Mouse (Mus musculus) forebrain, embryonic 16.5 days (tissue): ENCODE results near the gene Msh3. TPM values are rescaled to one million over a fixed set of nuclear protein-coding genes. Genes with fewer than 3 reads are reported as not detected.

Experiments used
- ATAC-seq: fragments of 200-750 bp; cut with Nextera tagmentation; 2 replicates; pipeline ENCODE4 v1.8.0; 2017; ENCODE audit warnings: mild to moderate bottlenecking, moderate library complexity
- H3K27ac ChIP-seq: fragments of 300-500 bp; sonication (generic); 2 replicates; pipeline ENCODE4 v1.5.1; 2014; ENCODE audit warnings: low read length, control low read depth
- H3K27me3 ChIP-seq: fragments of 300-500 bp; sonication (generic); replicated peaks from 2 replicates; pipeline ENCODE4 v1.6.1; 2014; ENCODE audit warnings: low read length; ENCODE audit not compliant: control insufficient read depth, insufficient read depth
- H3K36me3 ChIP-seq: fragments of 300-500 bp; sonication (generic); 2 replicates; pipeline ENCODE4 v1.6.1; 2014; ENCODE audit not compliant: control insufficient read depth, insufficient read depth
- H3K4me1 ChIP-seq: fragments of 300-500 bp; sonication (generic); replicated peaks from 2 replicates; pipeline ENCODE4 v1.6.1; 2014; ENCODE audit warnings: low read length; ENCODE audit not compliant: control insufficient read depth, insufficient read depth
- H3K4me2 ChIP-seq: fragments of 300-500 bp; sonication (generic); 2 replicates; pipeline ENCODE4 v1.6.1; 2014; ENCODE audit warnings: mild to moderate bottlenecking, low read length, control low read depth
- H3K4me3 ChIP-seq: fragments of 300-500 bp; sonication (generic); replicated peaks from 2 replicates; pipeline ENCODE4 v1.5.1; 2014; ENCODE audit warnings: mild to moderate bottlenecking, low read length, control low read depth
- H3K9ac ChIP-seq: fragments of 300-500 bp; sonication (generic); replicated peaks from 2 replicates; pipeline ENCODE4 v1.6.1; 2014; ENCODE audit warnings: low read depth, low read length, control low read depth
- H3K9me3 ChIP-seq: fragments of 300-500 bp; sonication (generic); 2 replicates; pipeline ENCODE4 v1.6.1; 2016; ENCODE audit warnings: low read length; ENCODE audit not compliant: control insufficient read depth
- WGBS: fragments of 180-500 bp; shearing (Covaris S2); extraction: QIAGEN DNeasy Blood & Tissue Kit; methylation state at CpG from one replicate; pipeline ENCODE4 v1.1.7; 2014; 5-methylcytosine and 5-hydroxymethylcytosine counted together
- polyA plus RNA-seq: library from polyadenylated mRNA; unstranded; fragments of >200 nt; fragmentation: Nextera tagmentation; extraction: Ambion mirVana; gene quantifications from 2 replicates; pipeline ENCODE4 v1.2.1, GENCODE M21; 2015

The Msh3 gene
- polyA plus RNA-seq, 1 experiment from 2014 or later, result 30.4 TPM

DNA sequence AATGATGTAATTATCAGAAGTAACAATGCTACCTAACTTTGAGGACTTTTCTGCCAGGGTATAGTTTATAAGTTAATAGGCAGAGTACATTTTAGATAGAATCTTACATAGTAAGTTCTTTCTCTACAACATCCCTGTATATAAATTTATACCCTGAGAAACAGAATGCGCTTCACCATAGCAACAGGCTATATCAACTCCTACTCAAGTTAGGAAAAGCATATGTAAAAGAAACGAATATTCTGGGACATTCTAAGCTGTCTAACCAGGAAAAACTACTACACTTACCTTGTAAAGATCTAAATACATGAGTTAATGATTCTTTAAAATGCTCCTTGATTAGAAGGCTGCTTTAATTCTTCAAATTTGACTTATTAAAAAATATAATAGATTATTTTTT lies 107.2 kb downstream of the Msh3 start:
- 94% methylated on average over 2 of the region's 2 CpGs for WGBS
- H3K27me3 ChIP-seq, result no peaks in the 10 kb centered on the region
- H3K4me2 ChIP-seq, result no peak overlapping the region
- H3K9me3 ChIP-seq, result no peaks in the 10 kb centered on the region
- H3K36me3 ChIP-seq, result no peaks in the 10 kb centered on the region; the same call in 1 of the 2 replicates
- no peaks in the 10 kb centered on the region for H3K4me1 ChIP-seq
- no peak overlapping the region for H3K9ac ChIP-seq
- no peak overlapping the region for H3K4me3 ChIP-seq
- no peak for ATAC-seq
- H3K27ac ChIP-seq, result no peak overlapping the region

- WGBS, result 90% methylated on average over 5 of the region's 5 CpGs
- H3K9ac ChIP-seq, result no peak overlapping the region
- H3K27me3 ChIP-seq, result no peaks in the 10 kb centered on the region
- no peak for ATAC-seq
- no peak overlapping the region for H3K27ac ChIP-seq
- H3K4me3 ChIP-seq, result no peak overlapping the region
- no peaks in the 10 kb centered on the region for H3K9me3 ChIP-seq
- no peak overlapping the region for H3K4me2 ChIP-seq
- H3K4me1 ChIP-seq, result no peaks in the 10 kb centered on the region
- H3K36me3 ChIP-seq, result no peaks in the 10 kb centered on the region; the same call in 1 of the 2 replicates
Measured at GRCm38 (mm10) chr13:92246966-92247365, 107.8 kb downstream of the Msh3 start.

DNA sequence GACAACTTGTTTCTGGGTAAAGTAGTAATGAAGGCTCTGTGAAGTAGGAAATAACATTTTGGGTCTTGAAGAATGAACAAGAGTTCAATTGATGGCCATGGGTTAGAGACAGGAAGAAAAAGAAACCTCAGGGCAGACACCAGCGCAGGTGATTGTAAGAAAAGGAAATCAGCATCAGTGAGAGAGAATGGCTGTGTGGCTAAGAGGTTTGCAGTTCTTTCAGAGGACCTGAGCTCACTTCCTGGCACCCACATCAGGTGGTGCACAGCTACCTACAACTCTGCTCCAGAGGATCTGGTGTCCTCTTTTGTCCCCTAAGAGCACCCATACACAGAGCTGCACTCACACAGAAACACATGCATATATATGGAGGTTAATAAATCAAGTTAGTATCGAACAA lies 110.1 kb downstream of the Msh3 start:
- no peaks in the 10 kb centered on the region; the same call in 1 of the 2 replicates for H3K36me3 ChIP-seq
- WGBS, result 98% methylated on average over 2 of the region's 2 CpGs
- no peaks in the 10 kb centered on the region for H3K9me3 ChIP-seq
- ATAC-seq, result no peak
- no peak overlapping the region for H3K9ac ChIP-seq
- no peaks in the 10 kb centered on the region for H3K27me3 ChIP-seq
- H3K27ac ChIP-seq, result no peak overlapping the region
- H3K4me3 ChIP-seq, result no peak overlapping the region
- H3K4me2 ChIP-seq, result no peak overlapping the region
- H3K4me1 ChIP-seq, result no peaks in the 10 kb centered on the region

- H3K27me3 ChIP-seq, result no peaks in the 10 kb centered on the region
- H3K36me3 ChIP-seq, result no peaks in the 10 kb centered on the region
- H3K27ac ChIP-seq, result no peak overlapping the region
- no peak for ATAC-seq
- H3K9ac ChIP-seq, result no peak overlapping the region
- 86% methylated on average over 4 of the region's 4 CpGs for WGBS
- H3K4me2 ChIP-seq, result no peak overlapping the region
- no peak overlapping the region for H3K4me3 ChIP-seq
- no peaks in the 10 kb centered on the region for H3K9me3 ChIP-seq
- no peaks in the 10 kb centered on the region for H3K4me1 ChIP-seq
Measured at GRCm38 (mm10) chr13:92241426-92241825, 113.4 kb downstream of the Msh3 start.

DNA sequence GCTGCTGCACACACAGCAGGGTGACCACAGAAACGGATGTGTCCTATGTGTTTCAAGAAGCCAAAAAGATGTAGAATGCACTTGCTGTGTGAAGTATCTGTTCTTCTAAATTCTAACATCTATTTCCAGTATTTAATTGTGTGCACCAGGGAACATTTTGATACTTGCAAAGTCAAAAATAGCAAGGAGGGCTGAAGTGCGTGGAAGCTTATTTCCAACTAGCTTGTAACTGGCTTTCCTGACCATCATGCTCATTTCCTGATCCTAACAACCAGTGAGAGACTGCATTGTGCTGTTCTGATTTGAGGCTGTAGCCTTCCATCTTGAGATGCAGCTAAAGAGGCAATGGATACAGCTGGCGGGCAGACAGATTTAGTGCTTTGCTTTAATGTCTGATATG lies 116.9 kb downstream of the Msh3 start:
- H3K27me3 ChIP-seq, result no peaks in the 10 kb centered on the region
- H3K4me2 ChIP-seq, result no peak overlapping the region
- no peak overlapping the region for H3K9ac ChIP-seq
- H3K4me1 ChIP-seq, result no peaks in the 10 kb centered on the region
- 90% methylated on average over 3 of the region's 3 CpGs for WGBS
- H3K9me3 ChIP-seq, result no peaks in the 10 kb centered on the region
- no peak for ATAC-seq
- H3K27ac ChIP-seq, result no peak overlapping the region
- no peak overlapping the region for H3K4me3 ChIP-seq
- 0 out of 2 replicates have a peak, but pooled peaks cover 2% of the 10 kb centered on the region for H3K36me3 ChIP-seq

- H3K27me3 ChIP-seq, result no peaks in the 10 kb centered on the region
- no peak overlapping the region for H3K9ac ChIP-seq
- ATAC-seq, result no peak
- WGBS, result 93% methylated on average over 4 of the region's 4 CpGs
- no peaks in the 10 kb centered on the region for H3K9me3 ChIP-seq
- no peaks in the 10 kb centered on the region for H3K4me1 ChIP-seq
- H3K27ac ChIP-seq, result no peak overlapping the region
- H3K4me2 ChIP-seq, result no peak overlapping the region
- H3K36me3 ChIP-seq, result 0 out of 2 replicates have a peak, but pooled peaks cover 2% of the 10 kb centered on the region
- H3K4me3 ChIP-seq, result no peak overlapping the region
Measured at GRCm38 (mm10) chr13:92237016-92237415, 117.8 kb downstream of the Msh3 start.

- Histone ChIP-seq H3K4me1 (no peaks in the 10 kb centered on the region), H3K4me3 (no peak overlapping the region), H3K27ac (no peak overlapping the region), H3K27me3 (no peaks in the 10 kb centered on the region), H3K36me3 (0 out of 2 replicates have a peak, but pooled peaks cover 2% of the 10 kb centered on the region), H3K9me3 (no peaks in the 10 kb centered on the region), H3K4me2 (no peak overlapping the region), H3K9ac (no peak overlapping the region)
- WGBS, result 89% methylated on average over 9 of the region's 9 CpGs
- no peak for ATAC-seq
Measured at GRCm38 (mm10) chr13:92232076-92232938, 122.5 kb downstream of the Msh3 start.

- H3K4me1 ChIP-seq, result no peaks in the 10 kb centered on the region
- no peak for ATAC-seq
- H3K9ac ChIP-seq, result no peak overlapping the region
- no peak overlapping the region for H3K4me3 ChIP-seq
- no peaks in the 10 kb centered on the region for H3K27me3 ChIP-seq
- WGBS, result 77% methylated on average over 1 of the region's 1 CpGs
- H3K27ac ChIP-seq, result no peak overlapping the region
- no peaks in the 10 kb centered on the region for H3K36me3 ChIP-seq
- H3K4me2 ChIP-seq, result no peak overlapping the region
- H3K9me3 ChIP-seq, result no peaks in the 10 kb centered on the region
Measured at GRCm38 (mm10) chr13:92228037-92228436, 126.8 kb downstream of the Msh3 start.

DNA sequence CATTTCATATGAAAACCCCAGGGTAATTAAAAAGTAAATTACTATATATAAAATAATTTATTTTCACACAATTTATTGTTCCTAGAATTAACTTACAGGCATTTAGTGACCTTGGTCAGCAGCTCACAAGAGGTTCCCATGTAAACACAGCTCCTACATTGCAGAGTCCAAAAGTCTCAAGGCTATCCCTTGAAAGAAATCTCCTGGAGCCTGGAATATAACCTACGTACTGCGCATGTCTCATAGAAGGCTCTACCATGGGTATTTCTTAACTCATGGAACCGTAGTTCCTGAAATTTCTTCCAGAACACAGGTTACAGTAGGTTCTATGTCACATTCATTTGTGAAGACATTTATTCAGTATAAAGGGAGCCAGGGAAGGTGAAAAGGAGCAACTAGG lies 131.2 kb downstream of the Msh3 start:
- H3K9me3 ChIP-seq, result no peaks in the 10 kb centered on the region

More for the DNA sequence above, 131.2 kb downstream of the Msh3 start:
- 98% methylated on average over 3 of the region's 3 CpGs for whole genome bisulfite sequencing
- Histone ChIP-seq H3K27ac (no peak overlapping the region), H3K4me2 (no peak overlapping the region), H3K4me3 (no peak overlapping the region), H3K9ac (no peak overlapping the region), H3K4me1 (no peaks in the 10 kb centered on the region), H3K27me3 (no peaks in the 10 kb centered on the region), H3K36me3 (no peaks in the 10 kb centered on the region)
- no peak for ATAC-seq
